Mouse (Mus musculus) neutrophil, adult 5-6 weeks (primary cell): ENCODE data around the gene Cth. TPM values are rescaled to one million over a fixed set of nuclear protein-coding genes. Genes with fewer than 3 reads are reported as not detected.

ENCODE experiments used
- ATAC-seq: fragments of 151-379, 151-347 bp; 2 replicates; pipeline ENCODE4 v1.8.0; 2017; ENCODE audit warnings: mild to moderate bottlenecking, moderate TSS enrichment; ENCODE audit not compliant: insufficient number of reproducible peaks, poor library complexity, low FRiP score, severe bottlenecking; ENCODE audit errors: extremely low read depth
- total RNA-seq: library from RNA; stranded (forward); fragments of 200-1000 nt; gene quantifications from 2 replicates; pipeline ENCODE4 v1.2.3, GENCODE M21; 2017

Gene Cth
- total RNA-seq, 1 experiment from 2014 or later, result not detected

- no peak for ATAC-seq
Measured at GRCm38 (mm10) chr3:157848503-157848902, 76.4 kb downstream of the Cth start.

- ATAC-seq, result no peak
Measured at GRCm38 (mm10) chr3:157847338-157848284, 77.3 kb downstream of the Cth start.

Other genes starting within 250 kb of the Cth start
- gene Ankrd13c, start 22.2 kb upstream of the Cth start, total RNA-seq, result 78.0 and 80.0 TPM in 2 replicates
- 339 and 378 TPM in 2 replicates for gene Srsf11, start 111.6 kb upstream of the Cth start, total RNA-seq
- gene Lrrc40, start 111.6 kb upstream of the Cth start, total RNA-seq, result 15.0 and 23.8 TPM in 2 replicates